Mouse (Mus musculus) heart, postnatal 0 days (tissue): ENCODE results near the gene Hat1. TPM values are rescaled to one million over a fixed set of nuclear protein-coding genes. Genes with fewer than 3 reads are reported as not detected.

Experiments
- ATAC-seq: fragments of 200-750 bp; cut with Nextera tagmentation; 2 replicates; pipeline ENCODE4 v1.8.0; 2017; ENCODE audit warnings: low read depth, moderate number of reproducible peaks, moderate library complexity; ENCODE audit not compliant: insufficient read depth
- DNase-seq: peaks from one replicate; pipeline ENCODE4 v3.0.0-alpha.2; 2016; ENCODE audit warnings: low spot score
- H3K27ac ChIP-seq: fragments of 300-500 bp; sonication (generic); 2 replicates; pipeline ENCODE4 v1.5.1; 2014; ENCODE audit warnings: low read depth, mild to moderate bottlenecking
- H3K27me3 ChIP-seq: fragments of 300-500 bp; sonication (generic); 2 replicates; pipeline ENCODE4 v1.6.1; 2014; ENCODE audit warnings: low read length, mixed read lengths; ENCODE audit not compliant: control insufficient read depth, insufficient read depth
- H3K36me3 ChIP-seq: fragments of 300-500 bp; sonication (generic); replicated peaks from 2 replicates; pipeline ENCODE4 v1.6.1; 2014; ENCODE audit warnings: low read length, mixed read lengths; ENCODE audit not compliant: control insufficient read depth, insufficient read depth
- H3K4me1 ChIP-seq: fragments of 300-500 bp; sonication (generic); 2 replicates; pipeline ENCODE4 v1.6.1; 2014; ENCODE audit warnings: antibody characterized with exemption; ENCODE audit not compliant: control insufficient read depth, insufficient read depth
- H3K4me2 ChIP-seq: fragments of 300-500 bp; sonication (generic); 2 replicates; pipeline ENCODE4 v1.6.1; 2014; ENCODE audit warnings: low read depth, mild to moderate bottlenecking, low read length, moderate library complexity
- H3K4me3 ChIP-seq: fragments of 300-500 bp; sonication (generic); 2 replicates; pipeline ENCODE4 v1.5.1; 2014; ENCODE audit warnings: low read depth, low read length
- H3K9ac ChIP-seq: fragments of 300-500 bp; sonication (generic); replicated peaks from 2 replicates; pipeline ENCODE4 v1.6.1; 2014; ENCODE audit warnings: low read depth, low read length, mixed read lengths
- H3K9me3 ChIP-seq: fragments of 300-500 bp; sonication (generic); replicated peaks from 2 replicates; pipeline ENCODE4 v1.6.1; 2016; ENCODE audit warnings: low read length; ENCODE audit not compliant: control insufficient read depth
- CTCF ChIP-seq: IDR thresholded peaks from 2 replicates; pipeline ENCODE4 v1.5.1; 2016; ENCODE audit warnings: antibody characterized with exemption, control low read depth, low read depth
- EP300 ChIP-seq: IDR thresholded peaks from 2 replicates; pipeline ENCODE4 v1.6.1; 2016; ENCODE audit warnings: antibody characterized with exemption, low read depth
- WGBS: fragments of 180-500 bp; shearing (Covaris S2); extraction: QIAGEN DNeasy Blood & Tissue Kit; methylation state at CpG from one replicate; pipeline ENCODE4 v1.1.7; 2014; 5-methylcytosine and 5-hydroxymethylcytosine counted together
- polyA plus RNA-seq: library from polyadenylated mRNA; unstranded; fragments of >200 nt; fragmentation: Nextera tagmentation; extraction: Ambion mirVana; gene quantifications from 2 replicates; pipeline ENCODE4 v1.2.1, GENCODE M21; 2015
- total RNA-seq: library from RNA; depleted of rRNA; stranded (reverse); fragments of >200 nt; gene quantifications from 2 replicates; pipeline ENCODE4 v1.2.3, GENCODE M21; 2014; ENCODE audit warnings: low replicate concordance

Hat1 gene
- total and polyA plus RNA-seq, 2 experiments from 2014 or later, result 27.2 to 66.5 TPM

DNA sequence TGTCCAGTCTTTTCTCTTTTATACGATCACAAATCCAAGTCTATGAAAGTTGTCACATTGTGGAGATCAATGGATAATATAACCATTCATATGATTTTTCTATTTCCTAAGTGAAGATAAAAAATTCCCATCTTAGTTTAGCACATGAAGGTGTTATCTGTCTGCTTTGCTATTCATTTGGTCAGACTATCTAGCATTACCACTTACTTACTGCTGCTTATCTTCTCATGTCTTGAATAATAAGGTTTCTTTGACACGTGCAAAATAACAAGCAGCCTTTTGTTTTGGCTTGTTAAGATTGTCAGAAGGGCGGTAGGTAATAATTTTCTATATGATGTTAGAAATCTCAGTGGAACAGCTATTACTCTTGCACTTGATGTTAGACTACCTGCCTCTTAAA, 30.6 kb downstream of the Hat1 start:
- Histone ChIP-seq H3K4me1 (no peaks in the 10 kb centered on the region), H3K27ac (no peak overlapping the region), H3K9me3 (no peaks in the 10 kb centered on the region), H3K36me3 (peaks cover 23% of the 10 kb centered on the region), H3K9ac (no peak overlapping the region), H3K4me3 (no peak overlapping the region), H3K4me2 (no peak overlapping the region), H3K27me3 (no peaks in the 10 kb centered on the region)
- no peak for DNase-seq
- TF ChIP-seq CTCF, result no peak
- TF ChIP-seq EP300, result no peak
- 77% methylated on average over 3 of the region's 3 CpGs for WGBS
- ATAC-seq, result no peak

DNA sequence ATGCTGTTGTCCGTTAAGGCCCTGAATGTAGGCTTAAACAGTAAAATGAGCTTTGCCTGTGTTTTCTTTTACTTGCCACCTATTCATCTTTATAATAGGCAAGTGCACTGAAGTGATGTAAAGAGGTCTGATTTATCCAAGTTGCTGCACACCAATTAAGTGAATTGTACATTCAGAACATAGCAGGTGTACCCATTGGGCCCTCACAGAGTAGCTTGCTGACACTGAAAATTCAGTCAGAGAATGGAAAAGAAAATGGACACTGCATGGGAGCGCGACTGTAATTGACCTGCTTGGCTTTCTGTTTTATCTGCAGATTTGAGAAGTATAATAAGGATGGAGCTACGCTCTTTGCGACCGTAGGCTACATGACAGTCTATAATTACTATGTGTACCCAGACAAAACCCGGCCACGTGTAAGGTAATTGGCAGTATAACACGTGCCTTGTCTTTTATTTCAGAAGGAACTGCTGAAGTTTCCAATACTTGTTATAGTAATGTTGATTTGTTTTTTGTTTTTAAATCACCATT, 32.2 kb downstream of the Hat1 start:
- no peak overlapping the region for H3K27ac ChIP-seq
- H3K4me2 ChIP-seq, result no peak overlapping the region
- no peak overlapping the region for H3K9ac ChIP-seq
- no peaks in the 10 kb centered on the region for H3K9me3 ChIP-seq
- no peaks in the 10 kb centered on the region; the same call in 1 of the 2 replicates for H3K4me1 ChIP-seq
- WGBS, result 95% methylated on average over 9 of the region's 9 CpGs
- H3K27me3 ChIP-seq, result no peaks in the 10 kb centered on the region
- DNase-seq, result no peak
- TF ChIP-seq CTCF (no peak), EP300 (no peak)
- H3K4me3 ChIP-seq, result no peak overlapping the region
- H3K36me3 ChIP-seq, result peaks cover 24% of the 10 kb centered on the region
- ATAC-seq, result no peak

DNA sequence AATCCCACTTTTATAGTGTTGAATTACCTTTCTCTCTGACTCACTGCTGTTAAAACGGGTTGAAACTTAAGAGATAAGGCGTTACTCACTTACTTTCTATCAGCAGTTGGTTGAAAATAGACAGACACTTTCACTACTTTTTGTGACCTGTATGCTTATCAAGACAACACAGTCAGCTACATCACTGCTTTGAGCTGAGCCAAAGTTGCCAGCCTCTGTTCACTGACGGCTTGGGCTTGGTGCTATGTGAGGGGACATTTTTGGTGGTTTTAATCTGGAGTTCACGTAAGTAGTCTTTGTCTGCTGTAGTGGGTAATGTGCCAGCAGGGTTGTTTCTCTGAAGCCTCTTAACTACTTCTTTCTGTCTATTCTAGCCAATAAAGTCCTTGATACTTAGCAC, 35.8 kb downstream of the Hat1 start:
- H3K27ac ChIP-seq, result peak overlapping the region; percentile 49
- H3K4me1 ChIP-seq, result no peaks in the 10 kb centered on the region; the same call in 1 of the 2 replicates
- H3K27me3 ChIP-seq, result no peaks in the 10 kb centered on the region
- peak; percentile 92 for ATAC-seq
- H3K9me3 ChIP-seq, result no peaks in the 10 kb centered on the region
- TF ChIP-seq CTCF (no peak), EP300 (no peak)
- DNase-seq, result peak; percentile 77
- H3K9ac ChIP-seq, result no peak overlapping the region
- H3K4me3 ChIP-seq, result no peak overlapping the region
- H3K36me3 ChIP-seq, result peaks cover 35% of the 10 kb centered on the region
- no peak overlapping the region for H3K4me2 ChIP-seq
- 28% methylated on average over 4 of the region's 4 CpGs for WGBS

DNA sequence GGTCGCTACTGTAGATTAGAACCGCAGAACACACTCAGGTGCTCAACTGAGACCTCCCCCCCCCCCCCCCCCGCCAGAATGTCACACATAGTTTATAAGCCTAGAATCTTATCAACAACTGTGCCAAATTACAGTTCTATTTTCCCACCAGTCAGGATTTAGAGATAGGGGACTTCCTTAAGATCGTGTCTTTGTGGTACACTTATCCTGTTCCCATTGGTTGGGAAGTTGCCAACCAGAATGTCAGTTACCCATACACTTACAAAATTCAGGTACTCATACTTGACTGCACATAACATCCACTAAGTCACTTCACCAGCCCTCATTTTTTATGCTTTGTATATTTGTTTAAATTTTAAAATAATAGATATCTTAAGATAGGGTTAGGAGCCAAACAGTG, 46.7 kb downstream of the Hat1 start:
- H3K36me3 ChIP-seq, result peaks cover 42% of the 10 kb centered on the region
- 82% methylated on average over 4 of the region's 4 CpGs for WGBS

DNA sequence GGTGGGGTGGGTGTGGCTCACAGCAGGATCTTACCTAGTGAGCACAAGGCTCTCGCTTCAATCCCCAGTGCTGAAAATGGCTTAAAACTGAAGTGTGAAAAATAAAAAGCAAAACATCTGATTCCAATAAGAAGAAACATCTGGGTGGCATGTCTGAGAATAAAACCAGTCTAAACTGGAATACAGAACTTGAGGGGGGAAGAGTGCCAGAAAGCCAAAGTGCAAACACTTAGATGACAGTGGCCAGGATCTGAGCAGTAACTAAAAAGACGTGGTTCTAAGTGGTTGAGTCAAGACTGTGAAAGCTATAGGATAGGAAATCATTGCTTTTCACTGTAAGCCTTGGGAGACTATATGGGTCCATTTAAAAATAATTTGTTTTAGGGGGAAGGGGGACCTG, 54.6 kb downstream of the Hat1 start:
- no peak for DNase-seq
- no peak overlapping the region for H3K4me3 ChIP-seq
- WGBS, result 40% methylated on average over 2 of the region's 2 CpGs
- no peaks in the 10 kb centered on the region; the same call in 1 of the 2 replicates for H3K27me3 ChIP-seq
- H3K27ac ChIP-seq, result no peak overlapping the region
- H3K4me1 ChIP-seq, result no peaks in the 10 kb centered on the region
- no peaks in the 10 kb centered on the region for H3K9me3 ChIP-seq
- no peak for TF ChIP-seq EP300
- TF ChIP-seq CTCF, result no peak
- no peak overlapping the region for H3K9ac ChIP-seq
- H3K36me3 ChIP-seq, result peaks cover 26% of the 10 kb centered on the region
- ATAC-seq, result no peak
- H3K4me2 ChIP-seq, result no peak overlapping the region

More for the DNA sequence above, 46.7 kb downstream of the Hat1 start:
- ATAC-seq (no peak), DNase-seq (no peak)
- Histone ChIP-seq H3K4me2 (no peak overlapping the region), H3K9me3 (no peaks in the 10 kb centered on the region), H3K27me3 (no peaks in the 10 kb centered on the region), H3K9ac (no peak overlapping the region), H3K4me3 (no peak overlapping the region), H3K27ac (no peak overlapping the region), H3K4me1 (no peaks in the 10 kb centered on the region)
- TF ChIP-seq CTCF (no peak), EP300 (no peak)
